Mouse (Mus musculus): ENCODE data around the gene Cyp2d9.
"Not testable (repeated sequence)": the region's sequence is repeated elsewhere in the genome, so short reads cannot be mapped to it uniquely, and the experiment has no call there.

Gene Cyp2d9

DNA sequence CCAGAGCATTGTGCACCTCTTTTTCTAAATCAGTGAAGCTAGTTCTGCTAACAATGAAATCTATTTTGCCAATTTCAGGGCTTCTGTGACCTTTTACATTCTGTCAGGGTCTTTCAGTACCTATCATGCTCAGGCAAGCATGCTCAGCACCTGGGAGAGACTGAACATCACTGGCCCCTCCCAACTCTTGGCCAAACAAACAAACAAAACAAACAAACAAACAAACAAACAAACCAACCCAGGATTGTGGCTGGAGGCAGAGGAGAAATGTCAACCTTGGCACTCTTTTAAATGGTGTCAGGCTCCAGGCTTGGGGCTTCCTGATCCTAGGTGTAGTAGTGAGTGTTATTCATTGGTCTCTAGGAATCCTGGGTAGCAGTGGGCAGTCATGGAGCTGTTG lies at the start of gene Cyp2d9:
Cyp2d9 (plus strand) TSS at position 301 of the 400 bp plus-strand sequence.
- no peak for DNase-seq (ENCODE audit: extremely low read depth, insufficient read length, low spot score)

DNA sequence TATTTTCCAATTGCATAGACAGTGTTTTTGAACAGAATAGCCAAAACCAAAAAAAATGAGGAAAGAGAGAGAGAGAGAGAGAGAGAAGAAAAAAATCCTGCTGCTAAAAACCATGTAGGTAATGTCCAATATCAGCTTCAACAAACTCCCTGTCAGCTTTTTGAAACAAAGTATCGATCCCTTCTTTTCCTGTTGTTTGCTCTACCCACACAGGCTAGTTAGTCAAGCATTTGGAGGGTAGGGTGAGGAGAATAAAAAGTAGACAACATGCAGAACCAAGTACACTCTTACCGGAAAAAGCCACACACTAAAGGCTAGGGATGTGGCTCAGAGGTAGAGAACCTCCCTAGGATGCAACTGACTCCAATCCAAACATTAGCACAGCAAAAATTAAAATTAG lies 47.5 kb upstream of the Cyp2d9 start:
- no peak for DNase-seq (ENCODE audit: extremely low read depth, insufficient read length, low spot score)

DNA sequence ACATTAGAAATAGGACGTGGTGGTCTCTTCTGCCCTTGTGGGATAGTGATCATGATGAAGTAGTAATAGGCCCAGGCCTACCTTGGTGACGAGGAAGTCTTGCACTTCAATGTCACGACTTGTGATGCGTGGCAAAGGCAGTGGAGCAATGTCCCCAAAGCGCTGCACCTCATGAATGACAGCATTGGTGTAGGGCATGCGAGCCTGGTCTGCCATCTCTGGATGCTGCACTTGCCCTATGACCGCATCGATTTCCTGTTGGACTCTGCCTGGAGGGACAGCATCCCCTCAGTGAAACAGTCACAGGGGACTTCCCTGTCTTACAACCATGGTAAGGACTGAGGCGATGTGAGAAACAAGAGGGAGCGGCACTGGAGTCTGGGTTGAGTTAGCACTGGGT lies 43.3 kb upstream of the Cyp2d9 start:
- DNase-seq (ENCODE audit: extremely low read depth, insufficient read length, low spot score) = not testable (repeated sequence)

DNA sequence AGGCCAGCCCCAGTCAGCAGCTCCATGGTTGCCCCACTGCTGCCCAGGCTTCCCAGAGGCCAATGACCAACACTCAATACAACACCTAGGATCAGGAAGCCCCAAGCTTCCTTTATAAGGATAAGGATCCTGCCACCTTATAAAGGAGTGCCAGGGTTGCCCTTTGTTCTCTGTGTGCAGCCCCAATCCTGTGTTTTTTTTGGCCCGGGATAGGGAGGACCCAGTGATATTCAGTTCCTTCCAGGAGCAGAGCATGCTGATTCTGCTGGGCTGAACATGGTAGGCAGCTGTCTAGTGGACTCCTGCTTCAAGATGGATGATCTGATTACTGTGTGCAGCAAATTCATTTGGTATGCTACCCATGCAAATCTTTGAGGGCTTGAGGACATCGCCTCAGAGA lies 39.3 kb upstream of the Cyp2d9 start, which contains the start of gene Cyp2d11:
Cyp2d11 (minus strand) TSS at position 101 of the 400 bp plus-strand sequence.
- not testable (repeated sequence) for DNase-seq (ENCODE audit: extremely low read depth, insufficient read length, low spot score)

DNA sequence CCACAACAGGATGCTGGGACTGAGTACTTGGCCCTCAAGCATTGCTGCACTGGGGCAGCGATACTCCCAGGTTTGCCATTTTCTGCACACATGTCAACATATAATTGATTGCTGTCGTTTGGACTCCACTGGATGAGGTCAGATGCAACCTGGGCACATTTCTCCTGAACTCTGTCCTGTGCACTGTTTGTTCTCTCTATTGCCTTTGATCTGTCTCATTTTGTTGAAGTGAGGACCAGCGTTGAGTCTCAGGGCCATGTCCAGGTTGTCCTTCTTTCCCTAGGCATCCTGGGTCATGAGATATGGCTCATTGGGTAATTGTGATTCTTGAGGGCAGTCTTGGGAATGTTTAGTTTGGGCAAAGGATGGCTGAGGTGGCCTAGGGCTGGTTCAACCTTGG lies 37.3 kb upstream of the Cyp2d9 start:
- DNase-seq (ENCODE audit: extremely low read depth, insufficient read length, low spot score) = not testable (repeated sequence)

DNA sequence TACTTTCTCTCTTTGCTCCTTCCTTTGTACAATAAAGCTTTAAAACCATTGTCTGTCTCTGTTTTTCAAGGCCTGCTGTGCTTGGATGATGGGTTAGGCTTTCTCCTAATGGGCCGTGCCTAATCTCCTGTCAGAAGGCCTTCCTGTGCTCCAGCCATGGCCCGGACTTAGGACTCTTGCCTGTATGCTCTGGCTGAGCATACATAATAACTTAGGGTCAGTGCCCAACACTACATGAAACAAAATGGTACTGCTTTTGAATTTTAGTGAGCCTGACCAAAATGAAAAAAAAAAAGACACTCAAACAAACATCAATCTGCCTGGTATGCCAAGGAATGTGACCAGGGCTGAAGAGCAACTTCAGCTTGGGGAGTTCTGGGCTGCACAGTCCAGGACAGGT lies 31.7 kb upstream of the Cyp2d9 start:
- no peak for DNase-seq (ENCODE audit: extremely low read depth, insufficient read length, low spot score)

DNA sequence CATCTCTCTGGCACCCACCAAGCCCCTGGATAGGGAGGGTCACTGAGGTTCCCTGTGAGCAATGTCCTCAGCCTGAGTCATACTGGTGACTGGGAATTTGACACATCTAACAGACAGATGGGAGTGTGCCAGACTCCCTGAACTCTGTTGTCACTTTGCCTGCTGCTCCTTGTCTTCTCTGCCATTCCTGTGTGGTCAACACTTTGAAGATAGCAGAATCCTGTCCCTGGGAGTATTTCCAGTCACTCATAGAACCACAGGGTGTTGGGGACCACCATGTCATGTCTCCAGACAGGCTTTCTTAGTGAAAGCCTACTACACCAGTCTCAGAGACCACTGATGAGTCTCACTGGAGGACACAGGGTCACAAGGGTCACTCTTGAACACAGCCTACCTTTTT lies 31.1 kb upstream of the Cyp2d9 start:
- no peak for DNase-seq (ENCODE audit: extremely low read depth, insufficient read length, low spot score)

DNA sequence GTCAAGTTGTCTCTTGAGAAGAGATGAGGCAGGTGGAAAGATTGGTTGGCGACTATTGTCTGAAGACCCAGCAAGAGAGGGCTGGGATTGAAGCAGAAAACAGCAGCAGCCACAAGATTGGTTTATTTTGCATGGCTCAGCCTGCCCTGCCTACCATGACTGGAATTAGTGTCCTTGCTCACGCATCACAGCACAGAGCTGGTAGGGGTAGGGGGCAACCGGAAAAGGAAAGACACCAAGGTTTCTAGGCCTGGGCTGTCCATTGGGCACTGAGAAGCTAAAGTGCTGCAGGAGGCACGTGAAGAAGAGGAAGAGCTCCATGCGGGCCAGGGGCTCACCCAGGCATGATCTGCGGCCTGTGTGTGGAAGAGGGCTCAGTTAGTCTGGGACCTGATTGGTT lies 30.5 kb upstream of the Cyp2d9 start:
- no peak for DNase-seq (ENCODE audit: extremely low read depth, insufficient read length, low spot score)

DNA sequence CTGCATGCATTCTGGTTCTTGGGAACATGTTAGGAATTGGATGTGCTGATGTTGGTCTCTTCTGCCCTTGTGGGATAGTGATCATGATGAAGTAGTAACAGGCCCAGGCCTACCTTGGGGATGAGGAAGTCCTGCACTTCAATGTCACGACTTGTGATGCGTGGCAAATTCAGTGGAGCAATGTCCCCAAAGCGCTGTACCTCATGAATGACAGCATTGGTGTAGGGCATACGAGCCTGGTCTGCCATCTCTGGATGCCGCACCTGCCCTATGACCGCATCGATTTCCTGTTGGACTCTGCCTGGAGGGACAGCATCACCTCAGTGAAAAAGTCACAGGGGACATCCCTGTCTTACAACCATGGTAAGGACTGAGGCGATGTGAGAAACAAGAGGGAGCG lies 29.6 kb upstream of the Cyp2d9 start:
- no peak for DNase-seq (ENCODE audit: extremely low read depth, insufficient read length, low spot score)

DNA sequence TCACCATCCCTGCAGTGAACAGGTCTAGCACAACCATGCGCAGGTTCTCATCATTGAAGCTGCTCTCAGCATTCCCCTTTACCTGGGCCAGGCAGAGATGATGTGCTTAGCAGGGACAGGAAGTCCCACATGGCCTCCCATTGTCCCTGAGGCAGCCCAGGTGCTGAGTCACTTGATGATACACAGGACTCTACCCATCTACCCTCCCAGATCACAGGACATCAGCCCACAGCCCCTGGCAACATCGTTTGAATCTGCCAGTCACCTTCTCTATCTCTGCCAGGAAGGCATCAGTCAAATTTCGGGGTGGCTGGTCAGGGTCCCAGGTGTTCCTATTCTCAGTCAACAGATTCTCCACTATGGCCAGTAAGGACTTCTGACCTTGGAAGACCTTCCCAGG lies 29.1 kb upstream of the Cyp2d9 start:
- DNase-seq (ENCODE audit: extremely low read depth, insufficient read length, low spot score) = no peak

DNA sequence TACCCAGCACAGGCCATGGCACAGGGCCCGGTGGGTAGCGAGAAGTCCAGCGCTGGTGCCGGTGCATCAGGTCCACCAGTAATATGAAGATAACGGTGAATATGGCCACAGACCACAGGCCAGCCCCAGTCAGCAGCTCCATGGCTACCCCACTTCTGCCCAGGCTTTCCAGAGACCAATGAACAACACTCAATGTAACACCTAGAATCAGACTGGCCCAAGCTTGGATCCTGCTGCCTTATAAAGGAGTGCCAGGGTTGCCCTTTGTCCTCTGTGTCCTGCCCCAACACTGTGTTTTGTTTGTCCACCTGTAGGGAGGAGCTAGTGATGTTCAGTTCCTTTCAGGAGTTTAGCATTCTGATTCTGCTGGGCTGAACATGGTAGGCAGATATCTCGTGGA lies 26.3 kb upstream of the Cyp2d9 start, which contains the start of gene Cyp2d10:
Cyp2d10 (minus strand) TSS at position 215 of the 400 bp plus-strand sequence.
- no peak for DNase-seq (ENCODE audit: extremely low read depth, insufficient read length, low spot score)

DNA sequence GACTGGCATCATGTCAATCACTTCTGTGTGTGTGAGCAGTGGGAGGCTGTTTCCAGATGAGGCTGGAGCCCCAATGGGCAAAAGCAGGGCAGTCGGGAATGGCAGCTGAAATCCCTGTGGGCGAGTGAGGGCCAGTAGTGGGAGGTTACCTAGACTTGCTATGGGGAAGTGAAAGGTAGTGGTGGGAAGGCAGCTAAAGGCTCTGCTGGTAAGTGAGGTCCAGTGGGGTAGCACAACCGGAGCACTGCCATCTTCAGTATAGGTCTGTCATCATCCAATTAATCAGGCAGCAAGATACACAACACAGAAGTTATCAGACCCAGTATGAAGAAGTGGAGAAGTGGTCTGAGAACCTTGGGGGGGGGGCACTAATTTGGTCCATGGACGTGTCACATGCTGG lies 25.7 kb upstream of the Cyp2d9 start:
- no peak for DNase-seq (ENCODE audit: extremely low read depth, insufficient read length, low spot score)

DNA sequence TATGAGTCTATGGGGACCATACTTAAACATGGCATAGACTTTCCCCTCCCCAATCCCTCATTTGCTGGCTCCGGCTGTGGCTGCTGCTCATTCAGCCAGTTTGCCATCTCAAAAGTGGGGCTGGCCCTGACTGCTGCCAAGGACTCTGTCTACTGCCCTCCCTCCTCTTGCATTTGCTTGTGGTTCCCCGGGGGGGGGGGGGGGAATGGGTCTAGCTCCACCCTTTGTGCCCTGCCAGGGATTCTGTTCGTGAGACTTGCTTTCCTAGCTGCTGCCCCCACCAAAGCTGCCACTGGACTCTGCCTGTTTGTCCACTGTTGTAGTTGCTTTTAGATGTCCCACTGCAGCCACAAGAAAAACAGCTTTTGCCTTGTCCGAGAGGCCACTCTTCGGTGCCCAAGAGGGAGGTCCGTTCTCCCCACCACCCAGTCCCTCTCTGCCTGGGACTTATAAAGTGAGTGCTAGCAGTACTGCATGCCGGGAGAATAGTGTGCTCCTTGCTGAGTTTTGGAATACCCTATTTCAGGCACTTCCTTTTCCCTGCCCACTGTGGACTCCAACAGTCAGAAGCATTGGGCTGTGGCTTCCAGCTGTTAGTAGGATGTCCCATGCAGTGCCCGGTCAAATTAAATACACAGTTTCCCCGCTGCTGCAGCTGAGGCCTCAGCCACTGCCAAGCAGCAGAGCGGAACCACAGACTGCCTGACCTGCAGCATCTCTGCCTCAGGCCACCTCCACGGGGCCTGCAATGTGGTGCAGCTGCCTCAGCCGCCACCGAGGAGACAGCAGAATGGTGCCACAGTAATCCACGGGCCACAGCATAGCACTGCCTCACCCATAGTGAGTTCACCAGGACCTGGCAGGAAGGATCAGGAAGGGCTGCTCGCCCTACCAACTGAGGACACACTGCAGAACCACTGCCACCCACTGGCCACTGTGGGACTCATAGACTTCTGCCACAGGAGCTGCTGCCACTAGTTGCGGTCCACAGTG lies 16.1 kb upstream of the Cyp2d9 start:
- peak; percentile 78 for DNase-seq (ENCODE audit: extremely low read depth, insufficient read length, low spot score)

DNA sequence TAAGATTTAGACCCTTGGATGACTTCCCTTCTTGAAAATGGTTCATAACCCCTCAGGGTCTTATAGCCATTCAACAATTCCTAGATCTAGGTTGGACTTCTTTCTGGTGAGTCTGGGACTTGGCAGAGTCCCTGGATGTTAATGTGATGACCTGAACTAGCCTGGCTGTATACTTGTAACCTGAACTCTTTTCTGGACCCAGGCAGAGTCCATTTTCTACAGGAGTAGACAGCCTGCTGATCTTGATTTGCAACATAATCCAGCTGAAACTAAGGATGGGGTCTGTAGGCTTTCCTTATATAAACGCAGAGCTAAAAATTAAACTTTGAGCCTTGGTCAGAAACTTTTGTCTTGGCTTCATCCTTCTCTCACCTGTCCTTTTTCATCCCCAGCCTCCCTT lies 14.6 kb upstream of the Cyp2d9 start:
- no peak for DNase-seq (ENCODE audit: extremely low read depth, insufficient read length, low spot score)

DNA sequence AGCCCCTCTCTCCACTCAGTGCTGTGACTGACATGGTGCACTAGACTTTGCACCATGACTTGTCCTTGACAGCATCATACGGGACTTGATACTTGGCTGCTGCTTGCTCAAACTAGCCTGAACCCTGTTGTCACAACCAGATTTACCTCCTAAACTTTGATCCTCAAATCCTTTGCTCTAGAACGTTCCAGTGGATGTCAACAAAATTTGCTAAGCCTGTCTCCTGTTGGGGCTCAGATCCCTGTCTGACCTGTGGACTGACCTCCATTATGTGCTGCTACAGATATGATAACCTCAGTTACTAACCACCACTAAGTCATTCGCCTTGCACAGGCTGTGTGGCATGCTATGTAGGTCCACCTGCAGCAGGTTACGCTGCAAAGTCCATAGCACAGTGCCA lies 10.3 kb upstream of the Cyp2d9 start:
- DNase-seq (ENCODE audit: extremely low read depth, insufficient read length, low spot score) = no peak

DNA sequence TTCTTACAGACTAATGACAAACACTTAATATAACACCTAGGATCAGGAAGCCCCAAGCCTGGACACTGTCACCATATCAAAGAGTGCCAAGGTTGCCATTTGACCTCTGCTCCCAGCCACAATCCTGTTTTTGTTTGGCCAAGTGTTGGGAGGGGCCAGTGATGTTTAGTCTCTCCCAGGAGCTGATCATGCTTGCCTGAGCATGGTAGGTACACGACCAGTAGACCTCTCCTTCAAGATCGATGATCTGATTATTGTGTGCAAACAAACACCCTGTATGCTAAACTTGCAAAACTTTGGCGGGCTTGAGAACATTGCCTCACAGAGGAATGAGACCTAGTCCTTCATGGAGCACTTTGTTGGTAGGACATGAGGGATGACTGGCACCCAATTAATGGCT lies 9.8 kb upstream of the Cyp2d9 start:
- no peak for DNase-seq (ENCODE audit: extremely low read depth, insufficient read length, low spot score)

DNA sequence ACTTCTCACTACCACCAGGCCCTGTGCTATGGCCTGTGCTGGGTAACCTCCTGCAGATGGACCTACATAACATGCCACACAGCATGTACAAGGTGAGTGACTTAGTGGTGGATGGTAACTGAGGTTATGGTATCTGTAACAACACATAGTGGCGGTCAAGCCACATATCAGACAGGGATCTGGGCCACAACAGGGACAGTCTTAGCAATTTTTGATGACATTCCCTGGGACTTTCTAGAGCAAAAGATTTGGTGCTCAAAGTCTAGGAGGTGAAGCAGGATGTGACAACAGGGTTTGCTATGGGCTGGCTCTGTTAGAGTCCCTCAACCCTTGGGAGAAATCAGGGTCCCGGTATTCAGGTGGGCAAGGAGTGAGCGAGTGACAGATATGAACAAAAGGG lies 384 bp downstream of the Cyp2d9 start:
- DNase-seq (ENCODE audit: extremely low read depth, insufficient read length, low spot score) = no peak

DNA sequence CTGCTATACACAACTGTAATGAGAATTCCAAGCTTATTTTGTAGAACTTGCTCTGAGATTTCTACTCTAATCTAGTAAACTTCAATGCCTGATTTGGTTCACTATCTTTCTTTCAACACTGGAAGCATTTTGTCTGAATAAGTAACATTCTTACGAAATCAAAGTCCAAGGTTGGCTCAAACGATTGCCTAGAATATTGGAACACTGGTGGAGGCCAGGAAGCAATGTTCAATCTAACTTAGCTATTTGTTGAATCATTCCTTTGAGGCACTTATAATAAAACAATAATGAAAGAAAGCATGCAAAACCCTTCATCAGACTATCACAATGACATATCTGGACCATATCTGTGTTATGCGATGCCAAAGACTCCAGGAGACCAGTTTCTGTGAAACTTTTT lies 1.3 kb downstream of the Cyp2d9 start:
- no peak for DNase-seq (ENCODE audit: extremely low read depth, insufficient read length, low spot score)

DNA sequence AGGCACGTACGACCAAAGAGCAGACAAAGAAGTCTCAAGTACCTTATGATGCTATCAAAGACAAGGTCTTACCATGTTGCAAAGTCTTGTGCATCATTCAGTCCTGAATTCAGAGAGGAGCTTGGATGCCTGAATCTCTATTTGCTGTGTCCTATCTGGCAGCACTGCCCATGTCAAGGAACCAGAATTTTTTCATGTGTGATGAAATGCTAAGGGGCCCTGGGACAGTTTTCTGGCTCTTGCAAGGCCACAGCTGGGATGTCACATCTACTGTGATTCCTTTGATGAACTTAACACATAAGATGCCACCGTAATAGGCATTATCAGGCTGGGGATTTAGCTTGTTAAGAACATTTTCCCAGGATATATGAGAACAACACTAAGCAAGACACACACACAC lies 1.8 kb downstream of the Cyp2d9 start:
- DNase-seq (ENCODE audit: extremely low read depth, insufficient read length, low spot score) = no peak

DNA sequence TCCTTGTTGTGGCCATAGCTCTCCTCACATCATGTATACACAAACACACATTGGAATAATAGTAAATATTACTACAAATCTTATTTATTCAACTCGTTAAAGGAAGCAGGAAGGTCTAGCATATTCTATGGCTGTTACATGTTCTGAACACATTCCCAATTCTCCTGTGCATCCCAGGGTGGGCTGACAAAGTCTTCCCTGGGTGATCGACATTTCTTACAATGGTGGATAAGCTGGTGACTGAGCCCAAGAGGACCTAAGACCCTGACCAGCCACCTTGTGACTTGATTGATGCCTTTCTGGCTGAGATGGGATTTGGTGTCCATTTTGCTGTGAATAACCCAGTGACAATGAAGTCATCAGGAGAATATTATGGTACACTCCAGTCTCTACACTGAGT lies 2.4 kb downstream of the Cyp2d9 start:
- no peak for DNase-seq (ENCODE audit: extremely low read depth, insufficient read length, low spot score)

DNA sequence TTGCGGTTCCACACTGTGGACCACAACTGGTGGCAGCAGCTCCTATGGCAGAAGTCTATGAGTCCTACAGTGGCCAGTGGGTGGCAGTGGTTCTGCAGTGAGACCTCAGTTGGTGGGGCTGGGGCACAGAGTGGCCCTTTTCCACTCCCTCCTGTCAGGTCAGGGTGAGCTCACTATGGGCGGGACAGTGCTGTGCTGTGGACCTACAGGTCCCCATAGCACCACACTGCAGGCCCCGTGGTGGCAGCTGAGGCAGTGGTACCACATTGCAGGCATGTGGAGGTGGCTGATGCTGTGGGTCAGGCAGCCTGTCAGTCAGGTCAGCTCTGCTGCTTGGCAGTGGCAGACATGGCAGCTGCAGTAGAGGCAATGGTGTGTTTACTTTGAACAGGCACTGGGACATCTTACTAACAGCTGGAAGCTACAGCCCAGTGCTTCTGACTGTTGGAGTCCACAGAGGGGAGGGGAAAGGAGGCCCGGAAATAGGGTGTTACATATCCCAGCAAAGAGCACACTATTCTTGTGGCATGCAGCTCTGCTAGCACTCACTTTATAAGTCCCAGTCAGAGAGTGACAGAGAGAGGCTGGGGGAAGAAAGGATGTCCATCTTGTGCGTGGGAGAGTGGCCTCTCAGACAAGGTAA lies 4.9 kb downstream of the Cyp2d9 start:
- peak; percentile 8 for DNase-seq (ENCODE audit: extremely low read depth, insufficient read length, low spot score)

DNA sequence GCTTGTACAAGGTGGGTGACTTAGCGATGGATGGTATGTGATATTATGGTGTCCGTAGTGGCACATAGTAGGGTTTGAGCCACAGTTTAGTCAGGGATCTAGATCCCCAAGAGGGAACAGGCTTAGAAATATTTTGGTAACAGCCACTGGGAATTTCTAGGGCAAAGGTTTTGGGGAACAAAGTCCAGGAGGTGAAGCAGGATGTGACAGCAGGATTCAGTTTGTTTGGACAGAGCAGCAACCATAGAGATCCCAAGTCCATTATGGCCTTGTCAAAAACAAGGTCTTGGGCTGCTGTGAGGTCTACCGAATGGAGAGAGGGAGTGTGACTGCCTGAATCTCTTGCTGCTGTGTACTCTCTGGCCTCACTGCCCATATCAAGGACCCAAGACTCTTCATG lies 10.4 kb downstream of the Cyp2d9 start:
- DNase-seq (ENCODE audit: extremely low read depth, insufficient read length, low spot score) = no peak
